Mouse (Mus musculus) cerebellum, adult 2 months (tissue): Measurements from ENCODE around the gene Gpd1l.

ENCODE experiments used
- CTCF ChIP-seq: fragments of 200-500 bp; IDR thresholded peaks from 2 replicates; pipeline ENCODE4 v1.5.1; 2011; ENCODE audit warnings: low read depth, mild to moderate bottlenecking, control low read depth, low read length, moderate library complexity, borderline replicate concordance; ENCODE audit not compliant: insufficient read depth
- POLR2A ChIP-seq: fragments of 200-500 bp; IDR thresholded peaks from 2 replicates; pipeline ENCODE4 v1.6.1; 2011; ENCODE audit warnings: low read length, control low read depth, borderline replicate concordance; ENCODE audit not compliant: insufficient read depth

- TF ChIP-seq CTCF (no peak), POLR2A (no peak)
These were observed 30.3 kb upstream of the Gpd1l start for GRCm38 (mm10) chr9:114964093-114964492.
